Mouse (Mus musculus) limb, embryonic 15.5 days (tissue): ENCODE results near the gene Slc35c2. TPM values are rescaled to one million over a fixed set of nuclear protein-coding genes. Genes with fewer than 3 reads are reported as not detected.

Experiments used
- ATAC-seq: fragments of 200-750 bp; cut with Nextera tagmentation; 2 replicates; pipeline ENCODE4 v1.8.0; 2017; ENCODE audit warnings: low read depth, moderate TSS enrichment; ENCODE audit not compliant: insufficient number of reproducible peaks, low FRiP score, low TSS enrichment
- H3K27ac ChIP-seq: fragments of 300-500 bp; sonication (generic); 2 replicates; pipeline ENCODE4 v1.5.1; 2015; ENCODE audit warnings: moderate library complexity, mild to moderate bottlenecking, inconsistent platforms
- H3K27me3 ChIP-seq: fragments of 300-500 bp; sonication (generic); 2 replicates; pipeline ENCODE4 v1.6.1; 2015; ENCODE audit warnings: inconsistent platforms
- H3K36me3 ChIP-seq: fragments of 300-500 bp; sonication (generic); 2 replicates; pipeline ENCODE4 v1.6.1; 2015; ENCODE audit warnings: inconsistent platforms
- H3K4me1 ChIP-seq: fragments of 300-500 bp; sonication (generic); 2 replicates; pipeline ENCODE4 v1.6.1; 2015; ENCODE audit warnings: inconsistent platforms
- H3K4me2 ChIP-seq: fragments of 300-500 bp; sonication (generic); 2 replicates; pipeline ENCODE4 v1.6.1; 2015; ENCODE audit warnings: mild to moderate bottlenecking, inconsistent platforms
- H3K4me3 ChIP-seq: fragments of 300-500 bp; sonication (generic); 2 replicates; pipeline ENCODE4 v1.5.1; 2015; ENCODE audit warnings: mild to moderate bottlenecking, inconsistent platforms
- H3K9ac ChIP-seq: fragments of 300-500 bp; sonication (generic); 2 replicates; pipeline ENCODE4 v1.6.1; 2015; ENCODE audit warnings: inconsistent platforms
- H3K9me3 ChIP-seq: fragments of 300-500 bp; sonication (generic); 2 replicates; pipeline ENCODE4 v1.6.1; 2016; ENCODE audit warnings: inconsistent platforms
- WGBS: fragments of 180-500 bp; shearing (Covaris S2); methylation state at CpG from one replicate; pipeline ENCODE4 v1.1.7; 2015; 5-methylcytosine and 5-hydroxymethylcytosine counted together
- polyA plus RNA-seq: library from polyadenylated mRNA; unstranded; fragments of >200 nt; fragmentation: Nextera tagmentation; extraction: Ambion mirVana; gene quantifications from 2 replicates; pipeline ENCODE4 v1.2.1, GENCODE M21; 2015

Gene Slc35c2
- polyA plus RNA-seq, 1 experiment from 2014 or later = 53.3 TPM

GRCm38 (mm10) chr2:165310818-165311425 is 23.3 kb upstream of the Slc35c2 start:
- Histone ChIP-seq H3K9ac (no peak overlapping the region), H3K4me3 (no peak overlapping the region), H3K4me1 (no peaks in the 10 kb centered on the region), H3K9me3 (no peaks in the 10 kb centered on the region), H3K4me2 (no peak overlapping the region), H3K27ac (no peak overlapping the region), H3K36me3 (peaks cover 88% of the 10 kb centered on the region), H3K27me3 (no peaks in the 10 kb centered on the region)
- ATAC-seq = no peak
- 69% methylated on average over 13 of the region's 13 CpGs for WGBS

- ATAC-seq = no peak
Observed at GRCm38 (mm10) chr2:165307801-165308200, 20.1 kb upstream of the Slc35c2 start.

GRCm38 (mm10) chr2:165305438-165305837 is 17.8 kb upstream of the Slc35c2 start:
- no peak overlapping the region for H3K27ac ChIP-seq
- H3K36me3 ChIP-seq = peaks cover 90% of the 10 kb centered on the region
- no peak overlapping the region for H3K4me2 ChIP-seq
- no peak for ATAC-seq
- no peak overlapping the region for H3K4me3 ChIP-seq
- 91% methylated on average over 8 of the region's 8 CpGs for WGBS
- H3K9ac ChIP-seq = no peak overlapping the region
- H3K9me3 ChIP-seq = no peaks in the 10 kb centered on the region
- no peaks in the 10 kb centered on the region for H3K4me1 ChIP-seq
- H3K27me3 ChIP-seq = no peaks in the 10 kb centered on the region

More at GRCm38 (mm10) chr2:165307801-165308200, 20.1 kb upstream of the Slc35c2 start:
- H3K27me3 ChIP-seq = no peaks in the 10 kb centered on the region
- H3K4me1 ChIP-seq = no peaks in the 10 kb centered on the region
- WGBS = 87% methylated on average over 6 of the region's 6 CpGs
- peaks cover 84% of the 10 kb centered on the region for H3K36me3 ChIP-seq
- no peak overlapping the region for H3K27ac ChIP-seq
- H3K4me2 ChIP-seq = no peak overlapping the region
- no peak overlapping the region for H3K9ac ChIP-seq
- no peaks in the 10 kb centered on the region for H3K9me3 ChIP-seq
- H3K4me3 ChIP-seq = no peak overlapping the region

- Histone ChIP-seq H3K27ac (no peak overlapping the region), H3K36me3 (peaks cover 88% of the 10 kb centered on the region), H3K4me1 (no peaks in the 10 kb centered on the region), H3K9ac (no peak overlapping the region), H3K4me3 (no peak overlapping the region), H3K9me3 (no peaks in the 10 kb centered on the region), H3K4me2 (no peak overlapping the region), H3K27me3 (no peaks in the 10 kb centered on the region)
- 91% methylated on average over 19 of the region's 19 CpGs for WGBS
- no peak for ATAC-seq
Observed at GRCm38 (mm10) chr2:165304819-165305218, 17.1 kb upstream of the Slc35c2 start.

- no peak overlapping the region for H3K9ac ChIP-seq
- H3K9me3 ChIP-seq = no peaks in the 10 kb centered on the region
- no peaks in the 10 kb centered on the region for H3K27me3 ChIP-seq
- no peaks in the 10 kb centered on the region for H3K4me1 ChIP-seq
- peaks cover 86% of the 10 kb centered on the region for H3K36me3 ChIP-seq
- WGBS = 88% methylated on average over 6 of the region's 6 CpGs
- H3K27ac ChIP-seq = no peak overlapping the region
- no peak overlapping the region for H3K4me2 ChIP-seq
- H3K4me3 ChIP-seq = no peak overlapping the region
- ATAC-seq = no peak
Observed at GRCm38 (mm10) chr2:165303354-165304012, 15.8 kb upstream of the Slc35c2 start.

GRCm38 (mm10) chr2:165301409-165301808 is 13.7 kb upstream of the Slc35c2 start:
- 63% methylated on average over 3 of the region's 3 CpGs for WGBS
- no peaks in the 10 kb centered on the region for H3K4me1 ChIP-seq

GRCm38 (mm10) chr2:165300885-165301284 is 13.2 kb upstream of the Slc35c2 start:
- Histone ChIP-seq H3K4me2 (no peak overlapping the region), H3K4me1 (no peaks in the 10 kb centered on the region), H3K36me3 (peaks cover 92% of the 10 kb centered on the region), H3K4me3 (no peak overlapping the region), H3K27ac (no peak overlapping the region), H3K9me3 (no peaks in the 10 kb centered on the region), H3K9ac (no peak overlapping the region), H3K27me3 (no peaks in the 10 kb centered on the region)
- no peak for ATAC-seq
- WGBS = 86% methylated on average over 6 of the region's 6 CpGs

More at GRCm38 (mm10) chr2:165301409-165301808, 13.7 kb upstream of the Slc35c2 start:
- Histone ChIP-seq H3K27ac (no peak overlapping the region), H3K36me3 (peaks cover 87% of the 10 kb centered on the region), H3K9ac (no peak overlapping the region), H3K4me2 (no peak overlapping the region), H3K9me3 (no peaks in the 10 kb centered on the region), H3K27me3 (no peaks in the 10 kb centered on the region), H3K4me3 (no peak overlapping the region)
- no peak for ATAC-seq

- no peaks in the 10 kb centered on the region for H3K4me1 ChIP-seq
- 82% methylated on average over 8 of the region's 8 CpGs for WGBS
- no peak overlapping the region for H3K9ac ChIP-seq
- no peak overlapping the region for H3K27ac ChIP-seq
- no peak overlapping the region for H3K4me3 ChIP-seq
- ATAC-seq = no peak
- peaks cover 95% of the 10 kb centered on the region for H3K36me3 ChIP-seq
- H3K4me2 ChIP-seq = no peak overlapping the region
- no peaks in the 10 kb centered on the region for H3K27me3 ChIP-seq
- no peaks in the 10 kb centered on the region for H3K9me3 ChIP-seq
Observed at GRCm38 (mm10) chr2:165300424-165300823, 12.8 kb upstream of the Slc35c2 start.

GRCm38 (mm10) chr2:165297429-165297828 is 9.8 kb upstream of the Slc35c2 start:
- H3K27ac ChIP-seq = no peak overlapping the region
- no peak overlapping the region for H3K4me2 ChIP-seq
- H3K4me1 ChIP-seq = no peaks in the 10 kb centered on the region
- peaks cover 92% of the 10 kb centered on the region for H3K36me3 ChIP-seq
- H3K9me3 ChIP-seq = no peaks in the 10 kb centered on the region
- no peak overlapping the region for H3K4me3 ChIP-seq
- H3K27me3 ChIP-seq = no peaks in the 10 kb centered on the region
- ATAC-seq = no peak
- 0 out of 2 replicates have a peak overlapping the region, but pooled peaks have one; percentile 2 for H3K9ac ChIP-seq
- WGBS = 91% methylated on average over 11 of the region's 11 CpGs

GRCm38 (mm10) chr2:165296571-165296970 is 8.9 kb upstream of the Slc35c2 start:
- Histone ChIP-seq H3K36me3 (peaks cover 92% of the 10 kb centered on the region), H3K4me2 (no peak overlapping the region), H3K9ac (no peak overlapping the region), H3K4me3 (no peak overlapping the region), H3K4me1 (no peaks in the 10 kb centered on the region), H3K27ac (no peak overlapping the region), H3K9me3 (no peaks in the 10 kb centered on the region), H3K27me3 (no peaks in the 10 kb centered on the region)
- no peak for ATAC-seq
- 91% methylated on average over 18 of the region's 18 CpGs for WGBS

- Histone ChIP-seq H3K27me3 (no peaks in the 10 kb centered on the region), H3K4me2 (peak overlapping the region; percentile 80), H3K4me1 (peaks cover 27% of the 10 kb centered on the region), H3K9ac (peak overlapping the region; percentile 24; the same call in 1 of the 2 replicates), H3K36me3 (peaks cover 42% of the 10 kb centered on the region), H3K4me3 (peak overlapping the region; percentile 72), H3K27ac (peak overlapping the region; percentile 89), H3K9me3 (no peaks in the 10 kb centered on the region)
- WGBS = 49% methylated on average over 18 of the region's 18 CpGs
- no peak for ATAC-seq
Observed at GRCm38 (mm10) chr2:165288315-165289031, 804 bp upstream of the Slc35c2 start.
